Mouse (Mus musculus): ENCODE results near the gene Syne1. TPM values are rescaled to one million over a fixed set of nuclear protein-coding genes. Genes with fewer than 3 reads are reported as not detected.

The Syne1 gene
- polyA plus RNA-seq, 1 experiment from 2014 or later: 5.8 TPM

- H3K27me3 ChIP-seq: no peaks in the 10 kb centered on the region
- H3K36me3 ChIP-seq: peaks cover 5% of the 10 kb centered on the region; the same call in 1 of the 2 replicates
- ATAC-seq (ENCODE audit: insufficient number of reproducible peaks, insufficient read depth, low FRiP score, low TSS enrichment): no peak
- H3K9me3 ChIP-seq: no peaks in the 10 kb centered on the region
- H3K4me2 ChIP-seq (replicated peaks): no peak overlapping the region
- 95% methylated on average over 7 of the region's 7 CpGs for WGBS
- H3K4me3 ChIP-seq: no peak overlapping the region
- no peaks in the 10 kb centered on the region for H3K4me1 ChIP-seq
- H3K9ac ChIP-seq: no peak overlapping the region
- H3K27ac ChIP-seq: no peak overlapping the region
These were observed 426.5 kb downstream of the Syne1 start for GRCm38 (mm10) chr10:5124757-5125156.

GRCm38 (mm10) chr10:5116720-5117119 is 434.6 kb downstream of the Syne1 start:
- no peak overlapping the region for H3K9ac ChIP-seq
- H3K27ac ChIP-seq: no peak overlapping the region
- no peak overlapping the region for H3K4me2 ChIP-seq (replicated peaks)
- no peaks in the 10 kb centered on the region for H3K9me3 ChIP-seq
- no peaks in the 10 kb centered on the region for H3K4me1 ChIP-seq
- H3K27me3 ChIP-seq: no peaks in the 10 kb centered on the region
- no peak overlapping the region for H3K4me3 ChIP-seq
- H3K36me3 ChIP-seq: peaks cover 20% of the 10 kb centered on the region
- WGBS: 94% methylated on average over 6 of the region's 6 CpGs
- no peak for ATAC-seq (ENCODE audit: insufficient number of reproducible peaks, insufficient read depth, low FRiP score, low TSS enrichment)

- H3K4me3 ChIP-seq: no peak overlapping the region
- H3K4me2 ChIP-seq (replicated peaks): no peak overlapping the region
- 89% methylated on average over 5 of the region's 5 CpGs for WGBS
- no peaks in the 10 kb centered on the region for H3K4me1 ChIP-seq
- no peak for ATAC-seq (ENCODE audit: insufficient number of reproducible peaks, insufficient read depth, low FRiP score, low TSS enrichment)
- H3K36me3 ChIP-seq: peaks cover 20% of the 10 kb centered on the region
- H3K27ac ChIP-seq: no peak overlapping the region
- no peaks in the 10 kb centered on the region for H3K9me3 ChIP-seq
- H3K27me3 ChIP-seq: no peaks in the 10 kb centered on the region
- H3K9ac ChIP-seq: no peak overlapping the region
These were observed 435.1 kb downstream of the Syne1 start for GRCm38 (mm10) chr10:5116155-5116554.

GRCm38 (mm10) chr10:5110773-5111172 is 440.5 kb downstream of the Syne1 start:
- no peak overlapping the region for H3K4me3 ChIP-seq
- no peaks in the 10 kb centered on the region for H3K27me3 ChIP-seq
- H3K36me3 ChIP-seq: peaks cover 30% of the 10 kb centered on the region
- no peaks in the 10 kb centered on the region for H3K4me1 ChIP-seq
- H3K4me2 ChIP-seq (replicated peaks): no peak overlapping the region
- 89% methylated on average over 5 of the region's 5 CpGs for WGBS
- H3K9ac ChIP-seq: no peak overlapping the region
- no peaks in the 10 kb centered on the region for H3K9me3 ChIP-seq
- ATAC-seq (ENCODE audit: insufficient number of reproducible peaks, insufficient read depth, low FRiP score, low TSS enrichment): no peak
- no peak overlapping the region for H3K27ac ChIP-seq

GRCm38 (mm10) chr10:5097754-5098137 is 453.5 kb downstream of the Syne1 start:
- Histone ChIP-seq H3K36me3 (0 out of 2 replicates have a peak, but pooled peaks cover 5% of the 10 kb centered on the region), H3K9ac (no peak overlapping the region), H3K4me1 (no peaks in the 10 kb centered on the region), H3K4me2 (replicated peaks) (no peak overlapping the region), H3K9me3 (no peaks in the 10 kb centered on the region), H3K4me3 (no peak overlapping the region), H3K27me3 (no peaks in the 10 kb centered on the region), H3K27ac (no peak overlapping the region)
- 62% methylated on average over 2 of the region's 2 CpGs for WGBS
- no peak for ATAC-seq (ENCODE audit: insufficient number of reproducible peaks, insufficient read depth, low FRiP score, low TSS enrichment)

- no peak for ATAC-seq (ENCODE audit: insufficient number of reproducible peaks, insufficient read depth, low FRiP score, low TSS enrichment)
These were observed 454.1 kb downstream of the Syne1 start for GRCm38 (mm10) chr10:5096996-5097753.

GRCm38 (mm10) chr10:5089133-5089532 is 462.1 kb downstream of the Syne1 start:
- H3K36me3 ChIP-seq: no peaks in the 10 kb centered on the region
- H3K27ac ChIP-seq: no peak overlapping the region
- no peak overlapping the region for H3K9ac ChIP-seq
- no peaks in the 10 kb centered on the region for H3K9me3 ChIP-seq
- H3K4me3 ChIP-seq: no peak overlapping the region
- 55% methylated on average over 4 of the region's 4 CpGs for WGBS
- no peak overlapping the region for H3K4me2 ChIP-seq (replicated peaks)
- no peak for ATAC-seq (ENCODE audit: insufficient number of reproducible peaks, insufficient read depth, low FRiP score, low TSS enrichment)
- H3K27me3 ChIP-seq: no peaks in the 10 kb centered on the region
- H3K4me1 ChIP-seq: no peaks in the 10 kb centered on the region

More at GRCm38 (mm10) chr10:5096996-5097753, 454.1 kb downstream of the Syne1 start:
- no peaks in the 10 kb centered on the region for H3K4me1 ChIP-seq
- H3K9ac ChIP-seq: no peak overlapping the region
- H3K36me3 ChIP-seq: 0 out of 2 replicates have a peak, but pooled peaks cover 5% of the 10 kb centered on the region
- H3K27me3 ChIP-seq: no peaks in the 10 kb centered on the region
- WGBS: 85% methylated on average over 10 of the region's 10 CpGs
- H3K27ac ChIP-seq: no peak overlapping the region
- no peaks in the 10 kb centered on the region for H3K9me3 ChIP-seq
- no peak overlapping the region for H3K4me3 ChIP-seq
- no peak overlapping the region for H3K4me2 ChIP-seq (replicated peaks)

- Histone ChIP-seq H3K27me3 (no peaks in the 10 kb centered on the region), H3K4me2 (replicated peaks) (no peak overlapping the region), H3K36me3 (no peaks in the 10 kb centered on the region), H3K9ac (no peak overlapping the region), H3K4me1 (no peaks in the 10 kb centered on the region), H3K27ac (no peak overlapping the region), H3K9me3 (no peaks in the 10 kb centered on the region), H3K4me3 (no peak overlapping the region)
- WGBS: 84% methylated on average over 7 of the region's 7 CpGs
- no peak for ATAC-seq (ENCODE audit: insufficient number of reproducible peaks, insufficient read depth, low FRiP score, low TSS enrichment)
These were observed 463.9 kb downstream of the Syne1 start for GRCm38 (mm10) chr10:5087336-5087735.

- Histone ChIP-seq H3K27me3 (no peaks in the 10 kb centered on the region), H3K36me3 (no peaks in the 10 kb centered on the region), H3K27ac (no peak overlapping the region), H3K9me3 (no peaks in the 10 kb centered on the region), H3K9ac (no peak overlapping the region), H3K4me2 (replicated peaks) (no peak overlapping the region), H3K4me3 (no peak overlapping the region), H3K4me1 (no peaks in the 10 kb centered on the region)
- WGBS: 86% methylated on average over 6 of the region's 6 CpGs
- ATAC-seq (ENCODE audit: insufficient number of reproducible peaks, insufficient read depth, low FRiP score, low TSS enrichment): no peak
These were observed 465.0 kb downstream of the Syne1 start for GRCm38 (mm10) chr10:5086329-5086728.

GRCm38 (mm10) chr10:5085792-5086191 is 465.5 kb downstream of the Syne1 start:
- no peaks in the 10 kb centered on the region for H3K27me3 ChIP-seq
- no peak for ATAC-seq (ENCODE audit: insufficient number of reproducible peaks, insufficient read depth, low FRiP score, low TSS enrichment)
- no peaks in the 10 kb centered on the region for H3K9me3 ChIP-seq
- no peak overlapping the region for H3K4me3 ChIP-seq
- no peak overlapping the region for H3K9ac ChIP-seq
- no peak overlapping the region for H3K4me2 ChIP-seq (replicated peaks)
- H3K36me3 ChIP-seq: no peaks in the 10 kb centered on the region
- H3K27ac ChIP-seq: no peak overlapping the region
- 85% methylated on average over 5 of the region's 5 CpGs for WGBS
- no peaks in the 10 kb centered on the region for H3K4me1 ChIP-seq

- no peaks in the 10 kb centered on the region for H3K36me3 ChIP-seq
- H3K27ac ChIP-seq: no peak overlapping the region
- H3K9me3 ChIP-seq: no peaks in the 10 kb centered on the region
- H3K4me3 ChIP-seq: no peak overlapping the region
- no peaks in the 10 kb centered on the region for H3K27me3 ChIP-seq
- H3K4me1 ChIP-seq: no peaks in the 10 kb centered on the region
- no peak overlapping the region for H3K4me2 ChIP-seq (replicated peaks)
- 86% methylated on average over 6 of the region's 6 CpGs for WGBS
- no peak for ATAC-seq (ENCODE audit: insufficient number of reproducible peaks, insufficient read depth, low FRiP score, low TSS enrichment)
- no peak overlapping the region for H3K9ac ChIP-seq
These were observed 467.6 kb downstream of the Syne1 start for GRCm38 (mm10) chr10:5083716-5084115.

GRCm38 (mm10) chr10:5079945-5080468 is 471.3 kb downstream of the Syne1 start:
- no peak overlapping the region for H3K27ac ChIP-seq
- H3K4me3 ChIP-seq: no peak overlapping the region
- no peaks in the 10 kb centered on the region for H3K36me3 ChIP-seq
- H3K4me2 ChIP-seq (replicated peaks): no peak overlapping the region
- H3K27me3 ChIP-seq: no peaks in the 10 kb centered on the region
- no peak for ATAC-seq (ENCODE audit: insufficient number of reproducible peaks, insufficient read depth, low FRiP score, low TSS enrichment)
- no peaks in the 10 kb centered on the region for H3K9me3 ChIP-seq
- 77% methylated on average over 9 of the region's 9 CpGs for WGBS
- no peak overlapping the region for H3K9ac ChIP-seq
- no peaks in the 10 kb centered on the region for H3K4me1 ChIP-seq
